Mouse (Mus musculus) layer of hippocampus, adult 2 months (tissue): ENCODE data around the gene Itpr1. TPM values are rescaled to one million over a fixed set of nuclear protein-coding genes. Genes with fewer than 3 reads are reported as not detected.

Source experiments
- DNase-seq, 2 experiments: peaks; one replicate each; pipeline ENCODE4 v3.0.0; 2022; ENCODE audit warnings: low spot score in 2 of 2
- H3K27ac ChIP-seq: fragments of 200-600 bp; 2 replicates; pipeline ENCODE4 v1.8.1; 2022
- H3K4me3 ChIP-seq: fragments of 200-600 bp; 2 replicates; pipeline ENCODE4 v1.8.1; 2022; ENCODE audit warnings: mild to moderate bottlenecking
- CTCF ChIP-seq: fragments of 200-600 bp; conservative IDR thresholded peaks from 2 replicates; pipeline ENCODE4 v1.8.1; 2022; ENCODE audit warnings: antibody characterized with exemption, mild to moderate bottlenecking, moderate library complexity
- total RNA-seq, 2 experiments: library from RNA; stranded (reverse); gene quantifications; 2 replicates each; pipeline ENCODE4 v1.2.3; 2021

The Itpr1 gene
- total RNA-seq, 2 experiments from 2014 or later, result 317 to 337 TPM

- no peak for DNase-seq
- Histone ChIP-seq H3K4me3 (no peak overlapping the region), H3K27ac (peak overlapping the region; percentile 90)
- no peak for TF ChIP-seq CTCF
These were observed 94.2 kb downstream of the Itpr1 start for GRCm38 (mm10) chr6:108306910-108307584.

GRCm38 (mm10) chr6:108307770-108308169, 94.9 kb downstream of the Itpr1 start:
- Histone ChIP-seq H3K4me3 (no peak overlapping the region), H3K27ac (peak overlapping the region; percentile 90)
- TF ChIP-seq CTCF, result no peak
- no peak for DNase-seq

GRCm38 (mm10) chr6:108309391-108310182, 96.7 kb downstream of the Itpr1 start:
- Histone ChIP-seq H3K4me3 (no peak overlapping the region), H3K27ac (peak overlapping the region; percentile 90)
- no peak for DNase-seq
- TF ChIP-seq CTCF, result 0 out of 2 replicates have a peak, but pooled peaks have one; percentile 5

GRCm38 (mm10) chr6:108313056-108313455, 100.2 kb downstream of the Itpr1 start:
- no peak for DNase-seq
- TF ChIP-seq CTCF, result no peak
- H3K4me3 ChIP-seq, result no peak overlapping the region
- H3K27ac ChIP-seq, result peak overlapping the region; percentile 40

GRCm38 (mm10) chr6:108313997-108314396, 101.1 kb downstream of the Itpr1 start:
- no peak for DNase-seq
- no peak overlapping the region for H3K4me3 ChIP-seq
- peak overlapping the region; percentile 58 for H3K27ac ChIP-seq
- no peak for TF ChIP-seq CTCF

GRCm38 (mm10) chr6:108316268-108316824, 103.5 kb downstream of the Itpr1 start:
- no peak overlapping the region for H3K4me3 ChIP-seq
- TF ChIP-seq CTCF, result 0 out of 2 replicates have a peak, but pooled peaks have one; percentile 14
- peak overlapping the region; percentile 58 for H3K27ac ChIP-seq
- DNase-seq, result no peak

GRCm38 (mm10) chr6:108316951-108317350, 104.1 kb downstream of the Itpr1 start:
- H3K4me3 ChIP-seq, result no peak overlapping the region
- DNase-seq, result no peak
- TF ChIP-seq CTCF, result no peak
- peak overlapping the region; percentile 58 for H3K27ac ChIP-seq

GRCm38 (mm10) chr6:108321653-108322052, 108.8 kb downstream of the Itpr1 start:
- DNase-seq, result peak in 1 of 2 experiments; percentile 75
- Histone ChIP-seq H3K4me3 (no peak overlapping the region), H3K27ac (peak overlapping the region; percentile 54)
- TF ChIP-seq CTCF, result no peak

GRCm38 (mm10) chr6:108324464-108325025, 111.6 kb downstream of the Itpr1 start:
- no peak for TF ChIP-seq CTCF
- DNase-seq, result no peak
- H3K27ac ChIP-seq, result no peak overlapping the region; the same call in 1 of the 2 replicates
- no peak overlapping the region for H3K4me3 ChIP-seq

GRCm38 (mm10) chr6:108325400-108325799, 112.5 kb downstream of the Itpr1 start:
- Histone ChIP-seq H3K27ac (peak overlapping the region; percentile 72; the same call in 1 of the 2 replicates), H3K4me3 (no peak overlapping the region)
- no peak for DNase-seq
- no peak for TF ChIP-seq CTCF

- H3K4me3 ChIP-seq, result no peak overlapping the region
- no peak for TF ChIP-seq CTCF
- DNase-seq, result no peak
- peak overlapping the region; percentile 72 for H3K27ac ChIP-seq
These were observed 113.1 kb downstream of the Itpr1 start for GRCm38 (mm10) chr6:108325948-108326411.

GRCm38 (mm10) chr6:108326751-108327161, 113.9 kb downstream of the Itpr1 start:
- TF ChIP-seq CTCF, result no peak
- Histone ChIP-seq H3K27ac (peak overlapping the region; percentile 72), H3K4me3 (no peak overlapping the region; the same call in 1 of the 2 replicates)
- DNase-seq, result no peak

GRCm38 (mm10) chr6:108327561-108327960, 114.7 kb downstream of the Itpr1 start:
- no peak for TF ChIP-seq CTCF
- peak overlapping the region; percentile 72 for H3K27ac ChIP-seq
- H3K4me3 ChIP-seq, result no peak overlapping the region
- DNase-seq, result no peak
